Mouse (Mus musculus): ENCODE results near the gene Smim20.
A peak's percentile ranks its signal among the peaks of the same experiment; 100 is the strongest.

Smim20 gene

GRCm38 (mm10) chr5:53306864-53307263 is 40.0 kb downstream of the Smim20 start:
- DNase-seq (ENCODE audit: low spot score in 2 of 2): no peak

- no peak for DNase-seq (ENCODE audit: low spot score in 2 of 2)
These were observed 40.6 kb downstream of the Smim20 start for GRCm38 (mm10) chr5:53307437-53307836.

- no peak for DNase-seq (ENCODE audit: low spot score in 2 of 2)
These were observed 47.7 kb downstream of the Smim20 start for GRCm38 (mm10) chr5:53314404-53315167.

- DNase-seq (ENCODE audit: low spot score in 2 of 2): no peak
These were observed 48.9 kb downstream of the Smim20 start for GRCm38 (mm10) chr5:53315829-53316228.

- no peak for DNase-seq (ENCODE audit: low spot score in 2 of 2)
These were observed 50.5 kb downstream of the Smim20 start for GRCm38 (mm10) chr5:53317396-53317795.

GRCm38 (mm10) chr5:53317885-53318466 is 51.1 kb downstream of the Smim20 start:
- no peak for DNase-seq (ENCODE audit: low spot score in 2 of 2)

- DNase-seq (ENCODE audit: low spot score in 2 of 2): no peak
These were observed 53.4 kb downstream of the Smim20 start for GRCm38 (mm10) chr5:53320331-53320730.

- DNase-seq (ENCODE audit: low spot score in 2 of 2): no peak
These were observed 55.0 kb downstream of the Smim20 start for GRCm38 (mm10) chr5:53321901-53322300.

- no peak for DNase-seq (ENCODE audit: low spot score in 2 of 2)
These were observed 55.6 kb downstream of the Smim20 start for GRCm38 (mm10) chr5:53322471-53322870.

- DNase-seq (ENCODE audit: low spot score in 2 of 2): no peak
These were observed 56.2 kb downstream of the Smim20 start for GRCm38 (mm10) chr5:53323121-53323520.

GRCm38 (mm10) chr5:53324256-53324655 is 57.4 kb downstream of the Smim20 start:
- no peak for DNase-seq (ENCODE audit: low spot score in 2 of 2)

- no peak for DNase-seq (ENCODE audit: low spot score in 2 of 2)
These were observed 57.9 kb downstream of the Smim20 start for GRCm38 (mm10) chr5:53324791-53325190.

- peak; percentile 13 to 29 for DNase-seq (ENCODE audit: low spot score in 2 of 2)
These were observed 59.1 kb downstream of the Smim20 start for GRCm38 (mm10) chr5:53326023-53326422.

GRCm38 (mm10) chr5:53326491-53326890 is 59.6 kb downstream of the Smim20 start:
- DNase-seq (ENCODE audit: low spot score in 2 of 2): no peak

Data from spleen, postnatal 36 days (tissue).